9 mouse cellular contexts compared by ENCODE assay signal in the genomic region with DNA sequence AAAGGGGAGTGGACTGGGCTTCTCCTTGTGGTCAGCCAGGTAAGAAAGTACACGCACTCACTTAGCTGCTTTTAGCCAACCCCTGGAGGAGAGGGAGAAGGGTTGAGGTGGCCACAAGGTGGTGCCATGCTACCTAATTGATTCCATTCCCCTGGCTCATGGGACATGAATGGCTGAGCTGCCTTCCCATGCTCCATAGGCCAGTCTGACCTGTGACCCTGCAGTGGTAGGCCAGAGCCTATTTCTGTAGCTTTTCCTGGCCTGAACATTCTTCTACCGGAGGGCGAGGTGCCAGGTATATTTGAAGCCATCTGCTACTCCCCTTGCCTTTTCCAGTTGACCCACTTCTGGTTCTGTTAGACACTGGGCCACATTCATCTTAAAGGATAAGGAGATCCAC. TPM values are rescaled to one million over a fixed set of nuclear protein-coding genes. Genes with fewer than 3 reads are reported as not detected.
DNase-seq lines count a peak whose midpoint lies in the region; ATAC-seq and TF ChIP-seq lines count a peak whose summit lies in the region.
"Had no signal": no experiment of that assay in that cellular context is flagged by ENCODE, and none has a peak within 500 bp of the region (broad histone marks: within the 10 kb centered on the region; RNA-seq: fewer than 3 reads in every experiment).

No protein-coding gene starts in this region.

- H3K9me3 ChIP-seq in forebrain, embryonic 14.5 days (replicated peaks; ENCODE audit: control insufficient read depth, low read length): no peaks in the 10 kb centered on the region
- no peaks in the 10 kb centered on the region for H3K9me3 ChIP-seq in midbrain, embryonic 16.5 days (replicated peaks; ENCODE audit: control insufficient read depth, low read length, poor library complexity, severe bottlenecking)
- H3K9me3 ChIP-seq: liver, embryonic 15.5 days had no signal

- DNase-seq in left cerebral cortex, adult 2 months (ENCODE audit: extremely low spot score in 1 of 2, low spot score in 2 of 2): no peak
- DNase-seq in left cerebral cortex, postnatal 36 days (ENCODE audit: low spot score in 2 of 2): no peak
- peak; percentile 70 for DNase-seq in brain, adult 2 months (ENCODE audit: low read depth, low spot score)
- peak; percentile 44 for DNase-seq in forebrain, embryonic 14.5 days (ENCODE audit: low spot score)
- DNase-seq in kidney, postnatal 4 days: peak; percentile 68 to 77
- no peak for DNase-seq in spleen, postnatal 14 days (ENCODE audit: low spot score in 2 of 2)
- no peak for DNase-seq in layer of hippocampus, adult 18-20 months (ENCODE audit: low spot score in 2 of 2)

- intact Hi-C loops in left cerebral cortex, adult 2 months (cut with DNase I): no loop called here
- intact Hi-C loops in left cerebral cortex, postnatal 36 days (cut with DNase I): no loop called here

- TF ChIP-seq CTCF in left cerebral cortex, adult 2 months (IDR thresholded peaks at IDR 0.05): peak; percentile 41

- no peak overlapping the region for H3K27ac ChIP-seq in left cerebral cortex, adult 2 months
- H3K27ac ChIP-seq in forebrain, embryonic 14.5 days (ENCODE audit: low read depth, low read length): no peak overlapping the region
- H3K27ac ChIP-seq in midbrain, embryonic 16.5 days (ENCODE audit: low read length): no peak overlapping the region
- H3K27ac ChIP-seq: liver, embryonic 15.5 days had no signal

- ATAC-seq in forebrain, embryonic 14.5 days: no peak
- ATAC-seq in midbrain, embryonic 16.5 days: peak; percentile 43; the same call in 1 of the 2 replicates

- no peak overlapping the region for H3K9ac ChIP-seq in forebrain, embryonic 14.5 days (ENCODE audit: low read length)
- H3K9ac ChIP-seq in midbrain, embryonic 16.5 days (ENCODE audit: low read depth, low read length): no peak overlapping the region
- H3K9ac ChIP-seq: liver, embryonic 15.5 days had no signal

- no peaks in the 10 kb centered on the region for H3K27me3 ChIP-seq in forebrain, embryonic 14.5 days (replicated peaks; ENCODE audit: control insufficient read depth, insufficient read depth, low read length)
- H3K27me3 ChIP-seq in midbrain, embryonic 16.5 days (ENCODE audit: control insufficient read depth, insufficient read depth, low read depth, low read length): no peaks in the 10 kb centered on the region
- H3K27me3 ChIP-seq: liver, embryonic 15.5 days had no signal

- H3K36me3 ChIP-seq in forebrain, embryonic 14.5 days (ENCODE audit: control insufficient read depth, insufficient read depth, low read length): peaks cover 72% of the 10 kb centered on the region
- H3K36me3 ChIP-seq in midbrain, embryonic 16.5 days (ENCODE audit: control insufficient read depth, insufficient read depth, low read length): peaks cover 51% of the 10 kb centered on the region

- H3K4me3 ChIP-seq in left cerebral cortex, adult 2 months: no peak overlapping the region
- H3K4me3 ChIP-seq in forebrain, embryonic 14.5 days (ENCODE audit: low read depth, low read length): no peak overlapping the region
- H3K4me3 ChIP-seq in midbrain, embryonic 16.5 days (ENCODE audit: low read depth, low read length): no peak overlapping the region
- H3K4me3 ChIP-seq: liver, embryonic 15.5 days had no signal

- H3K4me2 ChIP-seq in forebrain, embryonic 14.5 days (ENCODE audit: low read length): no peak overlapping the region
- H3K4me2 ChIP-seq in midbrain, embryonic 16.5 days (ENCODE audit: low read length): no peak overlapping the region
- H3K4me2 ChIP-seq: liver, embryonic 15.5 days had no signal

- H3K4me1 ChIP-seq in forebrain, embryonic 14.5 days (ENCODE audit: control insufficient read depth, insufficient read depth, low read length): no peaks in the 10 kb centered on the region
- H3K4me1 ChIP-seq in midbrain, embryonic 16.5 days (ENCODE audit: control insufficient read depth, insufficient read depth, low read length): no peaks in the 10 kb centered on the region

- WGBS in forebrain, embryonic 14.5 days: 92% methylated on average over 3 of the region's 3 CpGs
- 93% methylated on average over 3 of the region's 3 CpGs for WGBS in midbrain, embryonic 16.5 days

RNA-seq across cellular contexts. Expression of a gene that starts 7.4 kb away (rescaled TPM):
- total RNA-seq in left cerebral cortex, adult 2 months (2021): 10 to 100 TPM; 64.7 to 70.1 TPM
- 10 to 100 TPM; 63.5 to 75.7 TPM for total RNA-seq in left cerebral cortex, postnatal 36 days (2021)
- 25.3 and 26.0 TPM in 2 replicates for polyA plus RNA-seq in forebrain, embryonic 14.5 days (2014; fragmentation: Nextera tagmentation; extraction: Ambion mirVana)
- 36.2 and 38.0 TPM in 2 replicates for polyA plus RNA-seq in midbrain, embryonic 16.5 days (2015; fragmentation: Nextera tagmentation; extraction: Ambion mirVana)
- 10 to 100 TPM; 51.9 to 55.7 TPM for total RNA-seq in layer of hippocampus, adult 18-20 months (2021)

RNA-seq across cellular contexts. Expression of a gene that starts 10.7 kb away (rescaled TPM):
- total RNA-seq in left cerebral cortex, adult 2 months (2021): 10 to 100 TPM; 59.2 to 59.6 TPM
- 10 to 100 TPM; 56.4 to 66.8 TPM for total RNA-seq in left cerebral cortex, postnatal 36 days (2021)
- polyA plus RNA-seq in forebrain, embryonic 14.5 days (2014; fragmentation: Nextera tagmentation; extraction: Ambion mirVana): 90.3 and 92.1 TPM in 2 replicates
- 95.0 and 97.1 TPM in 2 replicates for polyA plus RNA-seq in midbrain, embryonic 16.5 days (2015; fragmentation: Nextera tagmentation; extraction: Ambion mirVana)
- 10 to 100 TPM; 54.3 to 54.7 TPM for total RNA-seq in layer of hippocampus, adult 18-20 months (2021)

RNA-seq across cellular contexts. Expression of a gene that starts 25.9 kb away (rescaled TPM):
- total RNA-seq in left cerebral cortex, adult 2 months (2021): 100 to 1,000 TPM; 804 to 827 TPM
- 100 to 1,000 TPM; 792 to 907 TPM for total RNA-seq in left cerebral cortex, postnatal 36 days (2021)
- 1,206 and 1,335 TPM in 2 replicates for polyA plus RNA-seq in forebrain, embryonic 14.5 days (2014; fragmentation: Nextera tagmentation; extraction: Ambion mirVana)
- polyA plus RNA-seq in midbrain, embryonic 16.5 days (2015; fragmentation: Nextera tagmentation; extraction: Ambion mirVana): 1,379 and 1,416 TPM in 2 replicates
- total RNA-seq in layer of hippocampus, adult 18-20 months (2021): 100 to 1,000 TPM; 702 to 704 TPM

RNA-seq across cellular contexts. Expression of a gene that starts 39.0 kb away (rescaled TPM):
- 100 to 1,000 TPM; 102 to 109 TPM for total RNA-seq in left cerebral cortex, adult 2 months (2021)
- total RNA-seq in left cerebral cortex, postnatal 36 days (2021): 100 to 1,000 TPM in 1 of 2 experiments, 10 to 100 TPM in 1; 88.3 to 102 TPM
- polyA plus RNA-seq in forebrain, embryonic 14.5 days (2014; fragmentation: Nextera tagmentation; extraction: Ambion mirVana): 64.8 and 74.4 TPM in 2 replicates
- polyA plus RNA-seq in midbrain, embryonic 16.5 days (2015; fragmentation: Nextera tagmentation; extraction: Ambion mirVana): 80.9 and 95.7 TPM in 2 replicates
- 100 to 1,000 TPM; 100 TPM for total RNA-seq in layer of hippocampus, adult 18-20 months (2021)

Comparison
In these comparisons a context has a peak if more than half of its experiments do, and no peak if none do; other contexts are left out.
1. DNase-seq: peak in brain, adult 2 months (single experiment), forebrain, embryonic 14.5 days (single experiment) and kidney, postnatal 4 days (2 of 2); none in left cerebral cortex, adult 2 months (0 of 2), left cerebral cortex, postnatal 36 days (0 of 2), spleen, postnatal 14 days (0 of 2) and layer of hippocampus, adult 18-20 months (0 of 2).